Mouse (Mus musculus) CH12.LX (cell line): ENCODE measurements around the gene Moap1. TPM values are rescaled to one million over a fixed set of nuclear protein-coding genes. Genes with fewer than 3 reads are reported as not detected.

Experiments used
- DNase-seq: peaks from one replicate; pipeline ENCODE4 v3.0.0-alpha.2; 2013; ENCODE audit errors: extremely low read depth
- H3K27ac ChIP-seq: 2 replicates; pipeline ENCODE4 v1.5.1; 2012; ENCODE audit warnings: low read depth, mild to moderate bottlenecking, control low read depth, moderate library complexity; ENCODE audit not compliant: insufficient read depth
- H3K27me3 ChIP-seq: replicated peaks from 2 replicates; pipeline ENCODE3; 2012; ENCODE audit warnings: inconsistent platforms
- H3K36me3 ChIP-seq, 2 experiments: replicated peaks in 1 of 2; 2 replicates each; pipeline versions ENCODE3 to v1.6.1; 2012; ENCODE audit warnings: inconsistent platforms in 1 of 2, low read length in 1 of 2, mild to moderate bottlenecking in 1 of 2, mixed read lengths in 1 of 2, moderate library complexity in 1 of 2; ENCODE audit not compliant: control insufficient read depth in 1 of 2, insufficient read depth in 1 of 2
- H3K4me1 ChIP-seq, 2 experiments: 2 replicates each; pipeline ENCODE4 v1.6.1; 2012; ENCODE audit warnings: inconsistent platforms in 1 of 2, moderate library complexity in 1 of 2; ENCODE audit not compliant: insufficient read depth in 2 of 2, control insufficient read depth in 1 of 2
- H3K4me2 ChIP-seq: 2 replicates; pipeline ENCODE4 v1.6.1; 2012; ENCODE audit warnings: low read depth, mild to moderate bottlenecking, control low read depth; ENCODE audit not compliant: poor library complexity, insufficient read depth, severe bottlenecking
- H3K4me3 ChIP-seq, 3 experiments: fragments of 150-350 bp in 1 of 3; sonication (generic) in 1 of 3; replicated peaks in 1 of 3; 2 replicates each; pipeline versions ENCODE3 to v1.5.1; 2011 to 2012; ENCODE audit warnings: low read depth in 2 of 3, low read length in 2 of 3, mild to moderate bottlenecking in 2 of 3, moderate library complexity in 2 of 3, control low read depth in 1 of 3, improper control_type of control experiment in 1 of 3, inconsistent platforms in 1 of 3, mixed read lengths in 1 of 3; ENCODE audit not compliant: poor library complexity in 1 of 3
- H3K79me2 ChIP-seq: replicated peaks from 2 replicates; pipeline ENCODE4 v1.6.1; 2012; ENCODE audit warnings: mild to moderate bottlenecking, moderate library complexity; ENCODE audit not compliant: control insufficient read depth, poor library complexity, insufficient read depth, severe bottlenecking; ENCODE audit errors: extremely low read depth
- H3K9ac ChIP-seq: 2 replicates; pipeline ENCODE4 v1.6.1; 2012; ENCODE audit warnings: low read depth, mild to moderate bottlenecking, control low read depth, moderate library complexity; ENCODE audit not compliant: insufficient read depth
- H3K9me3 ChIP-seq: replicated peaks from 2 replicates; pipeline ENCODE3; 2012; ENCODE audit warnings: low read length, inconsistent platforms, mixed read lengths
- BHLHE40 ChIP-seq: IDR thresholded peaks from 2 replicates; pipeline ENCODE4 v1.6.1; 2011; ENCODE audit warnings: mild to moderate bottlenecking, low read depth, low read length, improper control_type of control experiment
- CHD1 ChIP-seq: IDR thresholded peaks from 2 replicates; pipeline ENCODE4 v1.6.1; 2012; ENCODE audit warnings: low read depth, low read length, improper control_type of control experiment, inconsistent platforms
- CHD2 ChIP-seq: IDR thresholded peaks from 2 replicates; pipeline ENCODE4 v1.6.1; 2011; ENCODE audit warnings: low read length, improper control_type of control experiment
- CTCF ChIP-seq, 2 experiments: IDR thresholded peaks in 1 of 2; conservative IDR thresholded peaks in 1 of 2; 2 replicates each; pipeline ENCODE4 v1.5.1; 2011 to 2012; ENCODE audit warnings: low read depth in 2 of 2, low read length in 2 of 2, improper control_type of control experiment in 1 of 2, inconsistent platforms in 1 of 2, mild to moderate bottlenecking in 1 of 2, moderate library complexity in 1 of 2
- E2F4 ChIP-seq: IDR thresholded peaks from 2 replicates; pipeline ENCODE4 v1.6.1; 2011; ENCODE audit warnings: low read depth, low read length, improper control_type of control experiment; ENCODE audit not compliant: insufficient replicate concordance
- ELF1 ChIP-seq: IDR thresholded peaks from 2 replicates; pipeline ENCODE4 v1.6.1; 2014; ENCODE audit warnings: low read depth, mild to moderate bottlenecking, inconsistent platforms, low read length, improper control_type of control experiment
- EP300 ChIP-seq: IDR thresholded peaks from 2 replicates; pipeline ENCODE4 v1.6.1; 2011; ENCODE audit warnings: low read length, improper control_type of control experiment
- ETS1 ChIP-seq: conservative IDR thresholded peaks from 2 replicates; pipeline ENCODE4 v1.6.1; 2012; ENCODE audit warnings: low read depth, mild to moderate bottlenecking, inconsistent platforms, low read length, improper control_type of control experiment, moderate library complexity
- GABPA ChIP-seq: IDR thresholded peaks from 2 replicates; pipeline ENCODE4 v1.6.1; 2012; ENCODE audit warnings: low read depth, low read length, improper control_type of control experiment, inconsistent platforms; ENCODE audit not compliant: insufficient replicate concordance
- HCFC1 ChIP-seq: IDR thresholded peaks from 2 replicates; pipeline ENCODE4 v1.6.1; 2012; ENCODE audit warnings: low read depth, mild to moderate bottlenecking, inconsistent platforms, low read length, improper control_type of control experiment
- IRF4 ChIP-seq: IDR thresholded peaks from 2 replicates; pipeline ENCODE4 v1.6.1; 2014; ENCODE audit warnings: low read depth, mild to moderate bottlenecking, inconsistent platforms, low read length, improper control_type of control experiment
- JUN ChIP-seq: IDR thresholded peaks from 2 replicates; pipeline ENCODE4 v1.6.1; 2011; ENCODE audit warnings: low read depth, mild to moderate bottlenecking, low read length, improper control_type of control experiment, moderate library complexity; ENCODE audit not compliant: insufficient read depth
- JUND ChIP-seq: conservative IDR thresholded peaks from 2 replicates; pipeline ENCODE4 v1.6.1; 2011; ENCODE audit warnings: low read depth, low read length, improper control_type of control experiment
- KAT2A ChIP-seq: IDR thresholded peaks from 2 replicates; pipeline ENCODE4 v1.6.1; 2012; ENCODE audit warnings: low read length, improper control_type of control experiment, inconsistent platforms; ENCODE audit not compliant: insufficient replicate concordance
- MAFK ChIP-seq: IDR thresholded peaks from 2 replicates; pipeline ENCODE4 v1.6.1; 2011; ENCODE audit warnings: low read length, improper control_type of control experiment; ENCODE audit not compliant: insufficient replicate concordance
- MAX ChIP-seq: IDR thresholded peaks from 2 replicates; pipeline ENCODE4 v1.6.1; 2011; ENCODE audit warnings: low read length, improper control_type of control experiment
- MAZ ChIP-seq: IDR thresholded peaks from 2 replicates; pipeline ENCODE4 v1.6.1; 2012; ENCODE audit warnings: low read depth, mild to moderate bottlenecking, inconsistent platforms, low read length, improper control_type of control experiment, moderate library complexity
- MEF2A ChIP-seq: IDR thresholded peaks from 2 replicates; pipeline ENCODE4 v1.6.1; 2014; ENCODE audit warnings: low read depth, mild to moderate bottlenecking, inconsistent platforms, low read length, improper control_type of control experiment, borderline replicate concordance
- MXI1 ChIP-seq: IDR thresholded peaks from 2 replicates; pipeline ENCODE4 v1.6.1; 2011; ENCODE audit warnings: mild to moderate bottlenecking, low read depth, low read length, improper control_type of control experiment
- MYC ChIP-seq: IDR thresholded peaks from 2 replicates; pipeline ENCODE4 v1.6.1; 2011; ENCODE audit warnings: low read depth, mild to moderate bottlenecking, improper control_type of control experiment, low read length
- NELFE ChIP-seq: IDR thresholded peaks from 2 replicates; pipeline ENCODE4 v1.6.1; 2011; ENCODE audit warnings: low read depth, low read length, improper control_type of control experiment
- NRF1 ChIP-seq: IDR thresholded peaks from 2 replicates; pipeline ENCODE4 v1.6.1; 2014; ENCODE audit warnings: low read depth, mild to moderate bottlenecking, inconsistent platforms, low read length, improper control_type of control experiment, moderate library complexity
- PAX5 ChIP-seq: IDR thresholded peaks from 2 replicates; pipeline ENCODE4 v1.6.1; 2012; ENCODE audit warnings: low read length, inconsistent platforms, mixed read lengths
- POLR2A ChIP-seq: IDR thresholded peaks from 2 replicates; pipeline ENCODE4 v1.6.1; 2011; ENCODE audit warnings: low read depth, mild to moderate bottlenecking, improper control_type of control experiment, low read length
- POLR2AphosphoS2 ChIP-seq: IDR thresholded peaks from 2 replicates; pipeline ENCODE4 v1.6.1; 2011; ENCODE audit warnings: low read depth, low read length, improper control_type of control experiment
- RAD21 ChIP-seq: IDR thresholded peaks from 2 replicates; pipeline ENCODE4 v1.6.1; 2011; ENCODE audit warnings: low read depth, mild to moderate bottlenecking, low read length, improper control_type of control experiment, moderate library complexity
- RCOR1 ChIP-seq: conservative IDR thresholded peaks from 2 replicates; pipeline ENCODE4 v1.6.1; 2012; ENCODE audit warnings: low read depth, mild to moderate bottlenecking, inconsistent platforms, low read length, improper control_type of control experiment
- SIN3A ChIP-seq: IDR thresholded peaks from 2 replicates; pipeline ENCODE4 v1.6.1; 2012; ENCODE audit warnings: low read length, improper control_type of control experiment, inconsistent platforms
- SMC3 ChIP-seq: IDR thresholded peaks from 2 replicates; pipeline ENCODE4 v1.6.1; 2011; ENCODE audit warnings: low read depth, low read length, improper control_type of control experiment
- TBP ChIP-seq: conservative IDR thresholded peaks from 2 replicates; pipeline ENCODE4 v1.6.1; 2011; ENCODE audit warnings: low read depth, low read length, improper control_type of control experiment
- TCF12 ChIP-seq: IDR thresholded peaks from 2 replicates; pipeline ENCODE4 v1.6.1; 2014; ENCODE audit warnings: low read depth, mild to moderate bottlenecking, inconsistent platforms, low read length, improper control_type of control experiment
- UBTF ChIP-seq: IDR thresholded peaks from 2 replicates; pipeline ENCODE4 v1.6.1; 2012; ENCODE audit warnings: low read depth, mild to moderate bottlenecking, inconsistent platforms, low read length, improper control_type of control experiment, moderate library complexity
- USF1 ChIP-seq: IDR thresholded peaks from 2 replicates; pipeline ENCODE4 v1.6.1; 2014; ENCODE audit warnings: low read depth, mild to moderate bottlenecking, inconsistent platforms, low read length, improper control_type of control experiment
- USF2 ChIP-seq: conservative IDR thresholded peaks from 2 replicates; pipeline ENCODE4 v1.6.1; 2011; ENCODE audit warnings: low read depth, low read length, improper control_type of control experiment
- ZC3H11A ChIP-seq: IDR thresholded peaks from 2 replicates; pipeline ENCODE4 v1.6.1; 2012; ENCODE audit warnings: low read depth, mild to moderate bottlenecking, inconsistent platforms, low read length, improper control_type of control experiment
- ZKSCAN1 ChIP-seq: IDR thresholded peaks from 2 replicates; pipeline ENCODE4 v1.6.1; 2012; ENCODE audit warnings: low read depth, inconsistent platforms, low read length, improper control_type of control experiment, borderline replicate concordance
- ZMIZ1 ChIP-seq: IDR thresholded peaks from 2 replicates; pipeline ENCODE4 v1.6.1; 2012; ENCODE audit warnings: low read depth, mild to moderate bottlenecking, inconsistent platforms, low read length, improper control_type of control experiment
- ZNF384 ChIP-seq: IDR thresholded peaks from 2 replicates; pipeline ENCODE4 v1.6.1; 2012; ENCODE audit warnings: low read depth, low read length, improper control_type of control experiment, inconsistent platforms
- dilution Hi-C: fragments of 300-500 bp; cut with MboI; formaldehyde crosslinking; loops from 2 replicates; pipeline ENCODE4 v1.14.3; 2020; ENCODE audit warnings: low sequenced_read_pairs; ENCODE audit not compliant: extremely low pct_unique_long_range_greater_than_20kb, extremely low pct_ligation_motif_present
- in situ Hi-C: fragments of 300-500 bp; cut with MboI; formaldehyde crosslinking; loops from 3 replicates; pipeline ENCODE4 v1.14.3; 2019; ENCODE audit warnings: low sequenced_read_pairs, low pct_ligation_motif_present, low pct_unique_long_range_greater_than_20kb, mixed read lengths
- polyA plus RNA-seq: library from polyadenylated mRNA; unstranded; fragments of >175 nt; gene quantifications from 2 replicates; pipeline ENCODE4 v1.2.1, GENCODE M21; 2012; ENCODE audit warnings: low read depth; ENCODE audit not compliant: insufficient read length
- total RNA-seq, 2 experiments: library from RNA; depleted of rRNA; stranded (reverse); fragments of 300-350 nt in 1 of 2; fragments of >200 nt in 1 of 2; gene quantifications; 2 replicates each; pipeline ENCODE4 v1.2.3; 2012 to 2014

The Moap1 gene
- total and polyA plus RNA-seq, 3 experiments = 5.5 to 7.1 (median 6.1) TPM

GRCm38 (mm10) chr12:102719552-102720315 lies 23.7 kb downstream of the Moap1 start:
- Histone ChIP-seq H3K4me3 (no peak overlapping the region), H3K27me3 (no peaks in the 10 kb centered on the region), H3K4me2 (no peak overlapping the region; the same call in 1 of the 2 replicates), H3K9ac (no peak overlapping the region), H3K79me2 (no peaks in the 10 kb centered on the region), H3K27ac (no peak overlapping the region), H3K9me3 (no peaks in the 10 kb centered on the region), H3K36me3 (no peaks in the 10 kb centered on the region), H3K4me1 (peaks cover 0 to 5% of the 10 kb centered on the region in 2 experiments; a peak in 1 of 4 replicates)
- TF ChIP-seq RCOR1 = no peak
- no peak; the same call in 1 of the 2 replicates for TF ChIP-seq NELFE
- TF ChIP-seq MAFK = peak; percentile 58; the same call in 1 of the 2 replicates
- TF ChIP-seq MYC = 0 out of 2 replicates have a peak, but pooled peaks have one; percentile 22
- TF ChIP-seq E2F4 = no peak
- TF ChIP-seq JUN = no peak
- TF ChIP-seq TCF12 = no peak
- TF ChIP-seq NRF1 = no peak
- TF ChIP-seq SIN3A = no peak
- TF ChIP-seq MAX = no peak
- TF ChIP-seq RAD21 = peak; percentile 87
- no peak for TF ChIP-seq JUND
- no peak for TF ChIP-seq GABPA
- no peak for TF ChIP-seq ELF1
- no peak for TF ChIP-seq CHD2
- TF ChIP-seq IRF4 = no peak
- peak; percentile 84 for TF ChIP-seq SMC3
- TF ChIP-seq KAT2A = no peak
- TF ChIP-seq CHD1 = no peak
- TF ChIP-seq ETS1 = no peak
- TF ChIP-seq POLR2A = no peak
- TF ChIP-seq ZC3H11A = peak; percentile 63
- TF ChIP-seq PAX5 = no peak
- TF ChIP-seq ZKSCAN1 = no peak
- no peak for TF ChIP-seq BHLHE40
- TF ChIP-seq ZNF384 = no peak
- TF ChIP-seq MEF2A = no peak
- TF ChIP-seq MAZ = no peak
- TF ChIP-seq TBP = no peak
- no peak for TF ChIP-seq HCFC1
- TF ChIP-seq MXI1 = no peak
- no peak for TF ChIP-seq UBTF
- no peak for TF ChIP-seq USF2
- TF ChIP-seq POLR2AphosphoS2 = no peak
- TF ChIP-seq EP300 = no peak
- TF ChIP-seq ZMIZ1 = no peak
- no peak for TF ChIP-seq USF1
- TF ChIP-seq CTCF (conservative IDR thresholded peaks at IDR 0.05 in 1 of 2, IDR thresholded peaks at IDR 0.05 in 1 of 2; ENCODE audit: low read depth in 2 of 2, low read length in 2 of 2) = peak; percentile 91
- dilution Hi-C loops = no loop called here
- in situ Hi-C loops = no loop called here
- DNase-seq = peak; percentile 65
